Mouse (Mus musculus) heart, postnatal 0 days (tissue): ENCODE data around the gene Mynn. TPM values are rescaled to one million over a fixed set of nuclear protein-coding genes. Genes with fewer than 3 reads are reported as not detected.

Source experiments
- ATAC-seq: fragments of 200-750 bp; cut with Nextera tagmentation; 2 replicates; pipeline ENCODE4 v1.8.0; 2017; ENCODE audit warnings: low read depth, moderate number of reproducible peaks, moderate library complexity; ENCODE audit not compliant: insufficient read depth
- DNase-seq: peaks from one replicate; pipeline ENCODE4 v3.0.0-alpha.2; 2016; ENCODE audit warnings: low spot score
- H3K27ac ChIP-seq: fragments of 300-500 bp; sonication (generic); 2 replicates; pipeline ENCODE4 v1.5.1; 2014; ENCODE audit warnings: low read depth, mild to moderate bottlenecking
- H3K27me3 ChIP-seq: fragments of 300-500 bp; sonication (generic); 2 replicates; pipeline ENCODE4 v1.6.1; 2014; ENCODE audit warnings: low read length, mixed read lengths; ENCODE audit not compliant: control insufficient read depth, insufficient read depth
- H3K36me3 ChIP-seq: fragments of 300-500 bp; sonication (generic); replicated peaks from 2 replicates; pipeline ENCODE4 v1.6.1; 2014; ENCODE audit warnings: low read length, mixed read lengths; ENCODE audit not compliant: control insufficient read depth, insufficient read depth
- H3K4me1 ChIP-seq: fragments of 300-500 bp; sonication (generic); 2 replicates; pipeline ENCODE4 v1.6.1; 2014; ENCODE audit warnings: antibody characterized with exemption; ENCODE audit not compliant: control insufficient read depth, insufficient read depth
- H3K4me2 ChIP-seq: fragments of 300-500 bp; sonication (generic); 2 replicates; pipeline ENCODE4 v1.6.1; 2014; ENCODE audit warnings: low read depth, mild to moderate bottlenecking, low read length, moderate library complexity
- H3K4me3 ChIP-seq: fragments of 300-500 bp; sonication (generic); 2 replicates; pipeline ENCODE4 v1.5.1; 2014; ENCODE audit warnings: low read depth, low read length
- H3K9ac ChIP-seq: fragments of 300-500 bp; sonication (generic); replicated peaks from 2 replicates; pipeline ENCODE4 v1.6.1; 2014; ENCODE audit warnings: low read depth, low read length, mixed read lengths
- H3K9me3 ChIP-seq: fragments of 300-500 bp; sonication (generic); replicated peaks from 2 replicates; pipeline ENCODE4 v1.6.1; 2016; ENCODE audit warnings: low read length; ENCODE audit not compliant: control insufficient read depth
- CTCF ChIP-seq: IDR thresholded peaks from 2 replicates; pipeline ENCODE4 v1.5.1; 2016; ENCODE audit warnings: antibody characterized with exemption, control low read depth, low read depth
- EP300 ChIP-seq: IDR thresholded peaks from 2 replicates; pipeline ENCODE4 v1.6.1; 2016; ENCODE audit warnings: antibody characterized with exemption, low read depth
- WGBS: fragments of 180-500 bp; shearing (Covaris S2); extraction: QIAGEN DNeasy Blood & Tissue Kit; methylation state at CpG from one replicate; pipeline ENCODE4 v1.1.7; 2014; 5-methylcytosine and 5-hydroxymethylcytosine counted together
- polyA plus RNA-seq: library from polyadenylated mRNA; unstranded; fragments of >200 nt; fragmentation: Nextera tagmentation; extraction: Ambion mirVana; gene quantifications from 2 replicates; pipeline ENCODE4 v1.2.1, GENCODE M21; 2015
- total RNA-seq: library from RNA; depleted of rRNA; stranded (reverse); fragments of >200 nt; gene quantifications from 2 replicates; pipeline ENCODE4 v1.2.3, GENCODE M21; 2014; ENCODE audit warnings: low replicate concordance

Gene Mynn
- total and polyA plus RNA-seq, 2 experiments from 2014 or later, result 15.1 to 18.3 TPM

DNA sequence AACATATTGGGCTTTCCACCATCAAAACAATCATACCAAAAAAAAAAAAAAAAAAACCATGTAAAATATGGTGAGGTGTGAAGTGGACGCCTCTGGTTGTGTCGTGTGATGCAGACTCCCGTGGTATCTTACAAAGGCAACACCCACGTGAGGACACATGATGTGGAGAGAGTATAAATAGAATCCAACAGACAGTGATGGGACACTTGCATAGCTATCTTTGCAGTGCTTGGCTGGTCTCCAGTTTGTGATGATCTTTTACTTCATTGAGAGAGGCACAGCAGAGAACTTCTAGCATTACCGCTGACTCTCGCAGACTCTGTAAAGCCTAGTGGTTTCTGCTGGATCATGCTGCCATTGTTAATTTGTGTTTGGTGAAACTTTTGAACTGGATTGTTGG lies 13.0 kb upstream of the Mynn start:
- TF ChIP-seq EP300 (no peak), CTCF (no peak)
- no peak for DNase-seq
- Histone ChIP-seq H3K9me3 (no peaks in the 10 kb centered on the region), H3K4me2 (no peak overlapping the region), H3K36me3 (no peaks in the 10 kb centered on the region), H3K27me3 (no peaks in the 10 kb centered on the region), H3K27ac (no peak overlapping the region), H3K4me3 (no peak overlapping the region), H3K4me1 (no peaks in the 10 kb centered on the region), H3K9ac (no peak overlapping the region)
- 0 out of 2 replicates have a peak, but pooled peaks have one; percentile 41 for ATAC-seq
- WGBS, result 37% methylated on average over 6 of the region's 6 CpGs

DNA sequence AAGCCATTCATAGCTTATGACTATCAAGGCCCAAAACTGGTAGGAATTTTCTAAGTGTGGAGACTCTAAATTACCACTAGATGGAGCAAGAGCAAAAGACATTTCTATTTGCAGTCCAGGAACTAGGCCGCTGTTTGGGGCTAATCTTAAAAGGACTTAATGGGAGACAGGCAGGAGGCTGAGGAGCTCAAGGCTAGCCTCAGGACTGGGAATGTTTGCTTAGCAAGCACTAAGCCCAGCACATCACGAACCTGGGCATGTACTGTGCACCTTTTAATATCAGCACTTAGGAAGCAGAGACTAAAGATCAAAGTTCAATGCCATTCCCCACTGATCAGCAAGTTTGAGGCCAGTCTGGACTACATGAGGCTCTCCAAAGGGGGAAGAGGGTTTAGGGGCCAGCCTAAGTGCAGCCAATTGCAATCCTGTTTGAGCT lies 9.4 kb upstream of the Mynn start:
- WGBS, result 2% methylated on average over 2 of the region's 2 CpGs
- ATAC-seq (peak; percentile 32), DNase-seq (peak; percentile 87)
- Histone ChIP-seq H3K4me1 (no peaks in the 10 kb centered on the region), H3K9me3 (no peaks in the 10 kb centered on the region), H3K9ac (no peak overlapping the region), H3K4me3 (no peak overlapping the region), H3K27ac (no peak overlapping the region), H3K4me2 (no peak overlapping the region), H3K27me3 (no peaks in the 10 kb centered on the region), H3K36me3 (no peaks in the 10 kb centered on the region)
- peak; percentile 69 for TF ChIP-seq CTCF
- no peak for TF ChIP-seq EP300

DNA sequence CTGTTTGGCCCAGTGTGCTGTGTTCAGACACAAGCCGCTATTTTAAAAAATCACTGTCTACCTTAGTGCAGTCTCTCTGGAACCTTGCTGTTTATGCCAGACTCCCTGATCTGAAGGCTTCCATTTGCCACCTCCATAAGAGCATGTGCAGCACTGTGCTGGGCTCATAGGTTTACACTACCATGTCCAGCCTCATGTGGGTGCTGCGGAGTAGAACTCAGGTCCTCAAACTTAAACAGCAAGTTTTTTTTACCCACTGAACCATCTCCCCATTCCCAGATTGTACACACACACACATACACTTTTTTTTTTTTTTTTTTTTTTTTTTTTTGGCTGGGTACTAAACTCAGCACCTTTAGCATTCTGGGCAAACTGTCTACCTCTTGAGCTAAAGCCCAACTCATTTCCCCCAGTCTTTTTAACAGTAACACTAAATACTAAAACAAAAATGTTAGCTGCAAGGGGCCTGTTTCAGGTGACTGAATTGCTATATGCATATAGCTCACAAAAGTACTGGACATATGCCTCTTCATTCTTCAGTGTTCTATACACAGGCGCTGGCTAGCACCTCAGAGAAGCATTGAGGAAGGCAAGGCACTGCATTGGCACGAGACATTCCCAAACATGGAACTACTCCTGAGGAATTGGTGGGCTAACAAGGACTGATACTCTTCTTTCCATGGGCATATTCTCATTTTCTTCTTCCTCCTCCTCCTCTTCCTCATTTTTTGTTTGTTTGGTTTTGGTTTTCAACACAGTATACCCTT lies 8.0 kb upstream of the Mynn start:
- H3K9me3 ChIP-seq, result no peaks in the 10 kb centered on the region
- no peak overlapping the region for H3K4me2 ChIP-seq
- DNase-seq (no peak), ATAC-seq (no peak)
- WGBS, result 76% methylated on average over 4 of the region's 4 CpGs
- no peaks in the 10 kb centered on the region for H3K4me1 ChIP-seq
- H3K4me3 ChIP-seq, result no peak overlapping the region
- no peaks in the 10 kb centered on the region for H3K27me3 ChIP-seq
- TF ChIP-seq EP300 (no peak), CTCF (peak; percentile 15; the same call in 1 of the 2 replicates)
- no peak overlapping the region for H3K27ac ChIP-seq
- H3K36me3 ChIP-seq, result no peaks in the 10 kb centered on the region
- H3K9ac ChIP-seq, result no peak overlapping the region

DNA sequence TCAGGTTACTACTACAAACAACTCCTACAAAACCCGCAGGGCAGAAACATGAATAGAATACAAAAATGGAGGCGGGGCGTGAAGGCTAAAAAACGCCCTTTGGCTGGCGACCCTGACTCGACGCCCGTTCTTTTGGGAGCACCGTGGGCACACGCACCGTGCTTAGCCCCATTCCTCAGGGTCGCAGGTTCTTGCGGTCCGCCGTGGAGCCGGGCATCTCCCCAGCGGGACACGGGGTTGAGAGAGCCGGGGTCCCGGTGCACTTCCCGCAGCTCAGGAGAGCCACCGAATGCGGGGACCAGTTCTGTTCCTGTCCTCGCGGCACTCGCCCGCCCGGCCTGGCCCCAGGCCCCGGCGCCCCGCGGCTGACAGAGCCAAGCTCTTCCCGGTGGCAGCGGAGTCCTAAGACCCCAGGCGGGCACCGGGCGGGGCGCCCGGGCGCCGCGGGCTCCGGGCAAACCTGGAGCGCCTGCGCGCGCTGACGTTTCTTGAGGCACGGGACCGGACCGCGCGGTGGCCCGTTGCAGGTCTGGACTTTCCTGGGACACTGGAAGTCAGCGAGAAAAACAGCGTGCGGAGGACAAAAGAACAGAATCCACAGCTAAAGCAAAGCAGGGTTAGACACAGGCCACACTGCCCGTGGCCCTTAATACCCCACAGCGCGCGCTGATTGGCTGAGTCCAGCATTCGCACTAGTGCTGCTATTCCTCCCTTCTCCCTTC lies 6.6 kb upstream of the Mynn start:
- under 1% methylated on average over 55 of the region's 62 CpGs for WGBS
- ATAC-seq (peak; percentile 54; the same call in 1 of the 2 replicates), DNase-seq (peak; percentile 27)
- Histone ChIP-seq H3K27ac (peak overlapping the region; percentile 36; the same call in 1 of the 2 replicates), H3K9me3 (no peaks in the 10 kb centered on the region), H3K36me3 (no peaks in the 10 kb centered on the region), H3K4me3 (peak overlapping the region; percentile 64), H3K27me3 (no peaks in the 10 kb centered on the region), H3K4me2 (peak overlapping the region; percentile 89), H3K9ac (peak overlapping the region; percentile 75), H3K4me1 (peaks cover 8% of the 10 kb centered on the region)
- TF ChIP-seq EP300, result no peak
- TF ChIP-seq CTCF, result no peak

DNA sequence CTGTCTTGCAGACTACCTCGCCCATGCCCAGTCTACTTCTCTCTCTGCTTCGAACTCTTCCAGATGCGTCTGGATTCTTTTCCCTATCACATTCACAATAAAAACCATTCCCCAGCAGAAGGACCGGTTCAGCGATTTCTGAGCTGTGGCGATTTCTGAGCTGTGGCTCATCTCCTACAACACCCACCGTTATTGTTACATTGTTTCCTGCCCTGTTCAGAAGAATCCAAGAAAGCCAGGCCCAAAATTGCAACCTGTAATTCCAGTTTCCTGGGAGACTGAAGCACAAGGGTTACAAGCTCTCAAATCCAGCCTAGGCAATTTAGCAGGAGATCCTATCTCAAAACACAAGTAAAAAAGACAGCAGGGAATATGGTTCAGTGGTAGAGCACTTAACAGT lies 4.6 kb upstream of the Mynn start:
- Histone ChIP-seq H3K4me3 (no peak overlapping the region), H3K27ac (no peak overlapping the region), H3K36me3 (no peaks in the 10 kb centered on the region), H3K27me3 (no peaks in the 10 kb centered on the region), H3K4me2 (no peak overlapping the region), H3K9ac (no peak overlapping the region), H3K4me1 (peaks cover 8% of the 10 kb centered on the region), H3K9me3 (no peaks in the 10 kb centered on the region)
- 89% methylated on average over 7 of the region's 7 CpGs for WGBS
- DNase-seq (no peak), ATAC-seq (no peak)
- TF ChIP-seq EP300 (no peak), CTCF (no peak)
